Mouse (Mus musculus) hindbrain, embryonic 16.5 days (tissue): ENCODE measurements at regions not wholly inside any gene's neighbourhood (a gene's known extent, or its start where the extent isn't known, plus 50 kb on each side); places are given as distances from the start of the nearest gene placed in this dataset.

Experiments
- ATAC-seq: fragments of 200-750 bp; cut with Nextera tagmentation; 2 replicates; pipeline ENCODE4 v1.8.0; 2017; ENCODE audit warnings: moderate TSS enrichment, moderate library complexity
- H3K27ac ChIP-seq: fragments of 300-500 bp; sonication (generic); 2 replicates; pipeline ENCODE4 v1.5.1; 2014; ENCODE audit warnings: low read depth, mild to moderate bottlenecking, control low read depth, low read length, moderate library complexity
- H3K27me3 ChIP-seq: fragments of 300-500 bp; sonication (generic); replicated peaks from 2 replicates; pipeline ENCODE4 v1.6.1; 2014; ENCODE audit warnings: low read length; ENCODE audit not compliant: control insufficient read depth, insufficient read depth
- H3K36me3 ChIP-seq: fragments of 300-500 bp; sonication (generic); 2 replicates; pipeline ENCODE4 v1.6.1; 2014; ENCODE audit warnings: mild to moderate bottlenecking, low read length, moderate library complexity, mixed read lengths; ENCODE audit not compliant: control insufficient read depth, insufficient read depth
- H3K4me1 ChIP-seq: fragments of 300-500 bp; sonication (generic); 2 replicates; pipeline ENCODE4 v1.6.1; 2014; ENCODE audit warnings: low read depth, low read length; ENCODE audit not compliant: control insufficient read depth, insufficient read depth
- H3K4me2 ChIP-seq: fragments of 300-500 bp; sonication (generic); 2 replicates; pipeline ENCODE4 v1.6.1; 2014; ENCODE audit warnings: mild to moderate bottlenecking, low read length, control low read depth, moderate library complexity
- H3K4me3 ChIP-seq: fragments of 300-500 bp; sonication (generic); 2 replicates; pipeline ENCODE4 v1.5.1; 2014; ENCODE audit warnings: mild to moderate bottlenecking, low read length, control low read depth, moderate library complexity
- H3K9ac ChIP-seq: fragments of 300-500 bp; sonication (generic); 2 replicates; pipeline ENCODE4 v1.6.1; 2014; ENCODE audit warnings: low read depth, mild to moderate bottlenecking, control low read depth, low read length, moderate library complexity
- H3K9me3 ChIP-seq: fragments of 300-500 bp; sonication (generic); 2 replicates; pipeline ENCODE4 v1.6.1; 2014; ENCODE audit warnings: mild to moderate bottlenecking, low read length, moderate library complexity; ENCODE audit not compliant: control insufficient read depth
- WGBS: fragments of 180-500 bp; shearing (Covaris S2); extraction: QIAGEN DNeasy Blood & Tissue Kit; methylation state at CpG from one replicate; pipeline ENCODE4 v1.1.7; 2014; 5-methylcytosine and 5-hydroxymethylcytosine counted together

DNA sequence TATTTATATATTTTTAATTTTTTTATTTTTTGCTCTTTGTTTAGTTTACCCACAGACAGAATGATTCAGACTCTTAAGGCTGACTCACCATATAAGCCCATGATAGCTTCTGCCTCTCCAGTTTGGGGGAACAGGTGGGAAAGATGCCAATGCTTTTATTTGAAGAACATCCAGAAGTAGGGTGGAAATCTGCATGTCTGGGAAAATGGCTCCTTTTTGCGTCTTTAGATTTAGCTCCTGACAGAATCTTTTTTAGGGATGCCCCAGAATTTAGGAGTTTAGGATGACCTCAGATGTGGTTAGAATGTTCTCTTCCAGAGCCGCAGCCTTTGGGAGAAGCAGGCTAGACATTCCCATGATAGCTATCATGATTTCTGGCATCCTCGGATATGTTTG lies 167.9 kb upstream of the Tgfbr2 start:
- ATAC-seq = no peak
- Histone ChIP-seq H3K27me3 (no peaks in the 10 kb centered on the region), H3K27ac (no peak overlapping the region), H3K4me3 (no peak overlapping the region), H3K9me3 (no peaks in the 10 kb centered on the region), H3K9ac (no peak overlapping the region), H3K4me1 (no peaks in the 10 kb centered on the region), H3K4me2 (no peak overlapping the region), H3K36me3 (no peaks in the 10 kb centered on the region)
- 87% methylated on average over 3 of the region's 3 CpGs for WGBS

DNA sequence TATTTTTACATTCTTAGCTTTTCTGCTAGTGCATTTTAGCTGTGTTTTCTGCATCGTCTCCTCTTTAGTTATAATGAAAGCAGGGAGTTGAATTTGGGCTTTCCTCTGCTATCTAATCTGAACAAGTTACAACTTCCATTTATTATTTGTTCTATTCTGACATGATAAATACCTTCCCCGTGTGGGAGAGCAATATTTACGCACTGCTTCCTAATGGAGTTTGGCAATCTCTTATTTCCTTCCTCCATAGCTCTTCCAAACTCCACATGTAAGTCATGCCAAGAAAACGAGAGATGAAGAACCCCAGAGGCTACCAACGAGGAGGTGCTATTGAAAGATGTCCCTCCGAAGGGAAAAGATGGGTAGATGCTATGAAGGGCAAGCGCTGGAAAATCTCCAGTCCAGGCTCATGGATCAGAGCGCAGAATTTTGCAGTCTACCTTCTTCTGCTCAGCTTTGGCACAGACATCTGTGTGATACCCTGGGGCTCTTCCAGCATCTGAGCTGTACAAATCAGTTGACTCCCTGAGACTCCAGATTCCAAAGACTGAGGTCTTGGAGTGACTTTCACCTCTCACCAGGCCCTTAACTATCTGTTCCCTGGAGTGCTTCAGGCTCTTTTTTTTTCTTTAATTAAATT lies 167.4 kb upstream of the Tgfbr2 start:
- no peak for ATAC-seq
- Histone ChIP-seq H3K27ac (no peak overlapping the region), H3K36me3 (no peaks in the 10 kb centered on the region), H3K4me1 (no peaks in the 10 kb centered on the region), H3K4me3 (no peak overlapping the region), H3K4me2 (no peak overlapping the region), H3K27me3 (no peaks in the 10 kb centered on the region), H3K9ac (no peak overlapping the region), H3K9me3 (no peaks in the 10 kb centered on the region)
- WGBS = 68% methylated on average over 8 of the region's 8 CpGs

DNA sequence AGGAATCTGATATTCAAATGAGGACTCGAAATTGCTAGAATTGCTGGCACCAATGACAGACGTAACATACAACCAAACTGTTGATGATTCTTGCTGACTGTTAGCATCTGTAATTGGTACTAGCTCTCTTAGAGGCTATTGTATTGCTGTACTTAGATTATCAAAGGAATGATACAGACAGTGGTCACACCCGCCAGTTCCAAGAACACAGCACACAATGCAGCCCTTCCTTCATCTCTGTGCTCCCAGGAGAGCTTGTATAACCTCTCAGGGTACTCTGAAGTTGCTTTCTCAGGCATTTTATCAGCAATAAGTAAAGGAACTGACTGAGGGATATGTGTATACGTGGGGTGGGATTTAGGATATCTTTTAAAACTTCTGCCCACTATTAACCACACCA lies 166.8 kb upstream of the Tgfbr2 start:
- Histone ChIP-seq H3K4me2 (no peak overlapping the region), H3K27ac (no peak overlapping the region), H3K9me3 (no peaks in the 10 kb centered on the region), H3K4me3 (no peak overlapping the region), H3K4me1 (no peaks in the 10 kb centered on the region), H3K9ac (no peak overlapping the region), H3K36me3 (no peaks in the 10 kb centered on the region), H3K27me3 (no peaks in the 10 kb centered on the region)
- 74% methylated on average over 4 of the region's 4 CpGs for WGBS
- no peak for ATAC-seq

DNA sequence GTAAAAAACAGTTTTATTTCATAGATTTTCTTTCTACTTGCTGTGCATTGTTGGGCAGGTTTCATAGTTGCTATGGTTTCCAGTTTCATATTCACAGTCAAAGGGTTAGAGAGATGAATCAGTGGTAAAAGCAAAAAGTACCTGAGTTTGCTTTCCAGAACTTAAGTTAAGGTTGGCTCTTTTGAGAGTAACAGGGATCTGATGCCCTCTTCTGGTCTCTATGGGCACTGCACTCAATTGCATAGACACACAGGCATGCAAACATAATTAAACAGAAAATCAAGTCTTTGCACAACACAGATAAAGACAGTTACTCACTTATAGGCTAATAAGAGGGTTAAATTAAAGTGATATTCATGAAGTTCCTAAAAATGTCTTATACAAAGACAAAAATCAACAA lies 165.8 kb upstream of the Tgfbr2 start:
- H3K36me3 ChIP-seq = no peaks in the 10 kb centered on the region
- no peak overlapping the region for H3K4me2 ChIP-seq
- H3K9ac ChIP-seq = no peak overlapping the region
- no peaks in the 10 kb centered on the region for H3K4me1 ChIP-seq
- no peak overlapping the region for H3K27ac ChIP-seq
- no peaks in the 10 kb centered on the region for H3K27me3 ChIP-seq
- H3K9me3 ChIP-seq = no peaks in the 10 kb centered on the region
- no peak for ATAC-seq
- no peak overlapping the region for H3K4me3 ChIP-seq

DNA sequence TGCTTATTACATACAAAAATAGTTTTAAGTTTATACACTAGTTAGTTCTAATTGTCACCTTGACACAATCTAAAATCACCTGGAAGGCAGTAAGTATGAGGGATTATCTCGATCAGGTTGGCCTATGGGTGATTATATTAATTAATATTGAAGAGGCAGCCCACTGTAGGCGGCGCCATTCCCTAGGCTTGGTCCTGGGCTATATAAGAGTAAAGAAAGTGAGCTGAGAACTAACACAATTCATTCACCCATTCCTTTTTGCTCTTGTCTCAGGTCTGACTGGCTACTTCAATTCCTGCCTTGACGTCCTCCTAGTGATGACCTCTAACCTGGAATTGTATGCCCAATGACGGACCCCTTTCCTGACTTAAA lies 163.6 kb upstream of the Tgfbr2 start:
- Histone ChIP-seq H3K4me1 (no peaks in the 10 kb centered on the region), H3K9me3 (no peaks in the 10 kb centered on the region), H3K27me3 (no peaks in the 10 kb centered on the region), H3K9ac (no peak overlapping the region), H3K4me3 (no peak overlapping the region), H3K36me3 (no peaks in the 10 kb centered on the region), H3K4me2 (no peak overlapping the region), H3K27ac (no peak overlapping the region)
- no peak for ATAC-seq
- 94% methylated on average over 5 of the region's 5 CpGs for WGBS

DNA sequence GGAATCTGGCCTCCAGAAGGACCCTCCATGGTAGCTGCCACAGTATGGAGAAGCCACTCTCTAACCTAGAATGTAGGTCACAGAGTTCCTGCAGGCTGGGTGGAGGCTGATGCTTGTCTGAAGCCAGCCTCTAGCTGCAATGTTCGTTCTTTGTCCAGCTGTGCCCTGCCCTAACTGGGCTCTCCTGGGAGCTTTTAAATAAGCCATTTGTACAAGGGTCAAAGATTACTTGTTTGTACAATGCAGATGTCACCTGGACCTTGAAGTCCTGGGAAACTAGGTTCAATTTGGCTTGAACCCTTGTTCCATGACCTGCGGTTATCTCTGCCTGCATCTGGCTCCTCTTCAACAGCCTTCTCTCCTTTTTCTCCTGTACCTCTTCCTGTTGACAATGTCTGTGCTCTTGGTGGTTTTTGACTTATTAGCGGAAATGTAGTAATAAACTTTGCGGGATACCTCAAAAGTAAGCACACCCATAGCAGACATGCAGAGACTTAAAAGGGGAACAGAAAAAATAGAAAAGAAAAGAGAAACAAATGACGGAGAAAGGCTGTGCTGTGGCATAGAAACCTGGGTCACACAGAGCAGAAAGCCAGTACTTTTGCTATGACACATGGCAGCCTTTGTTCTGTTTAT lies 163.1 kb upstream of the Tgfbr2 start:
- no peaks in the 10 kb centered on the region for H3K27me3 ChIP-seq
- no peak overlapping the region for H3K27ac ChIP-seq
- no peak overlapping the region for H3K9ac ChIP-seq
- H3K4me3 ChIP-seq = no peak overlapping the region
- no peak for ATAC-seq
- H3K4me1 ChIP-seq = no peaks in the 10 kb centered on the region
- WGBS = 86% methylated on average over 5 of the region's 5 CpGs
- no peaks in the 10 kb centered on the region for H3K9me3 ChIP-seq
- H3K4me2 ChIP-seq = no peak overlapping the region
- H3K36me3 ChIP-seq = no peaks in the 10 kb centered on the region

DNA sequence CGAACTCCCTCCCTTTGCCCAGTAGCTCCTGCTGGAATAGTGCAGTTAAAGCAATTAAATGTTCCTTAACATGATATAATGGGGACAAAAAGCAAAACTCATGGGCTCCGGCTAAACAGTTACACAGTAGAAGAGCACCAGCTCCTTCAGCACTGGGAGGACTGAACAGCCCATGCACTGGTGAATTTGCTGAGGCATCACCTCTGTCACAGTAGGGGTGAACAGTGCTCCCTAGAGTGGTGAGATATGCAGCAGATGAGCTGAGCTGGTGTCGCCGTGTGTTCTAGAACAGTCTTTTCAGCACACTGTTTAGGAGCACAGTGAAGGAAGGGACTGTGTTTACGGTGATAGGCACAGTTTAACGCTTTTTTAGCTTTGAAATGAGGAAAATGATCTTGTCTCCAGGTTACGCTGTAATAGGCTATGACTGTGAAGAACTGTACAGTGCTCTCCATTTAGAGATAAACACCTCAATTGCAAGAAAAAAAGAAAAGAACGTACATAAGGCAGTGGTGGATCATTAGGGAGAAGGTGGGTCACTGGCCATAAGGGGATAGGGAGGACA lies 162.4 kb upstream of the Tgfbr2 start:
- H3K27ac ChIP-seq = no peak overlapping the region
- WGBS = 88% methylated on average over 8 of the region's 8 CpGs
- H3K27me3 ChIP-seq = no peaks in the 10 kb centered on the region
- no peaks in the 10 kb centered on the region for H3K4me1 ChIP-seq
- no peak overlapping the region for H3K4me2 ChIP-seq
- H3K36me3 ChIP-seq = no peaks in the 10 kb centered on the region
- H3K4me3 ChIP-seq = no peak overlapping the region
- no peak for ATAC-seq
- no peak overlapping the region for H3K9ac ChIP-seq
- no peaks in the 10 kb centered on the region for H3K9me3 ChIP-seq

DNA sequence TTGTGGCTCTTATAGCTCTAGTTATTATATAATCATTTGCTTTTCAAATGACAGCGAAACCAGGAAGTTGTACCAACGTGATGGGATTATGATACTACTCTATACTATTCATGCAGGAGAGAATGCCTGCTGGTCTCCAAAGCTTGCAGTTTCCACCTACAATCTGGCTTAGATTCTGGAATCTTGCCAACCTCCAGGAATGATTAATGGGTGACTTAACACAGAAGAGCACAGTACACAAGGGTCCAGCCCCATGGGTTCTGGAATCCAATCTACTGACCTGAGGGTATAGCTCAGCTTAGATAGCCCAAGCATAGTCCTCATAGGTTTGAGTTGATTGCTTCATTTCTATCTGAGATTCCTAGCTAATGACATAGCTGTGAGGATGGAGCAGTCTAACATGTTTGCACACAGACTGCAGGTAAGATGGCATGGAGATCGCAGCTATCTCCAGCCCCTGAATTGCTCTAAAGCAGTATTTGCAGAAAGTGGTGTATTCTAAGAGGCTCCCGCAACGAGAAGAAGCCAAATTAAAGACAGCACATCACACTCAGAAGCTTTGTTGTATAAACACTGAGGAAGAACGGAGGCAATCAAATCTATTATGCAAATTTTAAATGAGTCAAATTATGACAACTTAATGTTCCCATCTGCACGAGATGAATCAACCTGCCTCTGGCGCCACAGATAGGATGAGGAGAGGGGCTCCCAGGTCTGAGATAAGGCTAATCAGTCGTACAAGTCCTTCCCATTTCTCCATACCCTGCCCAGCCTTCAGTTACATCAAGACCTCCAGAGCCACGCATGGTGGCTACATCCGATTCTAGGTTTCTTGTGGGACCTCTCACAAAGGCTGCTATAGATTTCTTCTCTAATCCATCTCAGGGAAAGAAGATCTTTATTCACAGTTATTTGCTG lies 160.7 kb upstream of the Tgfbr2 start:
- no peak for ATAC-seq
- no peaks in the 10 kb centered on the region for H3K9me3 ChIP-seq
- WGBS = 81% methylated on average over 11 of the region's 11 CpGs
- no peak overlapping the region for H3K9ac ChIP-seq
- no peak overlapping the region for H3K4me3 ChIP-seq
- H3K27ac ChIP-seq = no peak overlapping the region
- H3K36me3 ChIP-seq = no peaks in the 10 kb centered on the region
- no peaks in the 10 kb centered on the region for H3K4me1 ChIP-seq
- H3K27me3 ChIP-seq = no peaks in the 10 kb centered on the region
- H3K4me2 ChIP-seq = no peak overlapping the region

DNA sequence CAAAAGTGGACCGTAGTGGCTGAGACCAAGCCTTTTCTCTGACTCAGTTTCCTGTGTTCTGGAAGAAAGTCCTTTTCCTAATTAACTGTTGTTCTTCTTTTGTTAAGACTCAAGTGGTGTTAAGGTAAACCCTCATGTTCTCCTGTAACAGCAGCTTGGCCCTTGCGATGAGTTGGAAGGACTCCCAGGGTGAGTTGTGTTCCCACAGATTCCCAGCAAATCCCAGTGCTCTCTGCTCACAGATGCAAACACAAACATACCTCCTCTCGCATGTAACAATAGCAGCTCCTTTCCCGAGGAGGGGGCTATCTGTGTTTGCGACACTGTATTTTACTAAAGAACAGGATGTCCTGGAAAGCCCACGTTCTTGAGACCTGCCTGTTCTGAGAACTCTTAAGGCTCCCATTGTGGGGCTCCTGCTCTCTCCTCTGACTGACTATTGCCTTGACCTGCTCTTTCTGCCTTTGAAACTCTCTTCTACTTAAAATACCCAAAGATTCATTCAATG lies 158.8 kb upstream of the Tgfbr2 start:
- H3K27ac ChIP-seq = no peak overlapping the region
- no peaks in the 10 kb centered on the region for H3K9me3 ChIP-seq
- no peaks in the 10 kb centered on the region for H3K27me3 ChIP-seq
- WGBS = 73% methylated on average over 6 of the region's 6 CpGs
- no peak overlapping the region for H3K4me2 ChIP-seq
- ATAC-seq = no peak
- H3K4me1 ChIP-seq = no peaks in the 10 kb centered on the region
- H3K9ac ChIP-seq = no peak overlapping the region
- H3K4me3 ChIP-seq = no peak overlapping the region
- no peaks in the 10 kb centered on the region for H3K36me3 ChIP-seq
